Mouse (Mus musculus) cortical plate, adult 2 months (tissue): Measurements from ENCODE around the gene Nudt22. TPM values are rescaled to one million over a fixed set of nuclear protein-coding genes. Genes with fewer than 3 reads are reported as not detected.

ENCODE experiments used
- H3K27ac ChIP-seq: fragments of 200-500 bp; 2 replicates; pipeline ENCODE4 v1.5.1; 2012; ENCODE audit warnings: low read length, control low read depth, inconsistent platforms; ENCODE audit not compliant: insufficient read depth
- H3K4me1 ChIP-seq: fragments of 200-500 bp; 2 replicates; pipeline ENCODE4 v1.6.1; 2011; ENCODE audit warnings: low read length; ENCODE audit not compliant: control insufficient read depth, insufficient read depth
- H3K4me3 ChIP-seq: fragments of 200-500 bp; 2 replicates; pipeline ENCODE4 v1.5.1; 2011; ENCODE audit warnings: mild to moderate bottlenecking, low read length, control low read depth; ENCODE audit not compliant: insufficient read depth
- CTCF ChIP-seq: fragments of 200-500 bp; IDR thresholded peaks from 2 replicates; pipeline ENCODE4 v1.5.1; 2011; ENCODE audit warnings: mild to moderate bottlenecking, control low read depth, low read length; ENCODE audit not compliant: insufficient read depth; ENCODE audit errors: extremely low read depth
- POLR2A ChIP-seq: fragments of 200-500 bp; IDR thresholded peaks from 2 replicates; pipeline ENCODE4 v1.6.1; 2011; ENCODE audit warnings: mild to moderate bottlenecking, low read length, control low read depth; ENCODE audit not compliant: insufficient read depth; ENCODE audit errors: extremely low read depth
- polyA plus RNA-seq: library from polyadenylated mRNA; depleted of rRNA; stranded (reverse); fragments of >200 nt; gene quantifications from 2 replicates; pipeline ENCODE4 v1.2.3, GENCODE M21; 2012

The Nudt22 gene
- polyA plus RNA-seq, 1 experiment = 13.9 TPM

- no peak overlapping the region; the same call in 1 of the 2 replicates for H3K4me3 ChIP-seq
- H3K27ac ChIP-seq = no peak overlapping the region
- no peaks in the 10 kb centered on the region for H3K4me1 ChIP-seq
- TF ChIP-seq POLR2A (no peak), CTCF (no peak)
These were observed 25.3 kb downstream of the Nudt22 start for GRCm38 (mm10) chr19:6970460-6971085.

- Histone ChIP-seq H3K4me1 (no peaks in the 10 kb centered on the region), H3K27ac (no peak overlapping the region), H3K4me3 (peak overlapping the region; percentile 19)
- TF ChIP-seq POLR2A (no peak), CTCF (0 out of 2 replicates have a peak, but pooled peaks have one; percentile 7)
These were observed 26.1 kb downstream of the Nudt22 start for GRCm38 (mm10) chr19:6969665-6970381.

DNA sequence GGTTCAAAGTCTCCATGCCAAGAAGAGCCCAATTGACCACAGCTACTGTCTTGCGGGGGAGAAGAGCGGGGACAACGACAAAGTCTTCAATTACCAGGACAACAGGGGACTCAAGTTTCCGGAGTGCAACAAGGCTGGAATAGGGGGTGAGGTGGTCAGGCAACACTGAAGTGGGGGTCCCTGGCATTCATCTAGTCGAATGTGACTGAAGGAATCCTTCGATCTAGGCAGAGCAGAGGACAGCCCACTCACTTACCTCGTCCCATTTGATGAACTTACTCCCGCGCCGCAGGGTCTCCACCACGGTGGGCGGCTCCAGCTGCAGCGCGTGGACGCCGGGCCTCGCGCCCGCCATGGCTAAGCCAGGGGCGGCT lies 26.6 kb downstream of the Nudt22 start:
- Histone ChIP-seq H3K27ac (no peak overlapping the region), H3K4me3 (peak overlapping the region; percentile 19), H3K4me1 (no peaks in the 10 kb centered on the region)
- TF ChIP-seq CTCF = no peak
- no peak for TF ChIP-seq POLR2A

DNA sequence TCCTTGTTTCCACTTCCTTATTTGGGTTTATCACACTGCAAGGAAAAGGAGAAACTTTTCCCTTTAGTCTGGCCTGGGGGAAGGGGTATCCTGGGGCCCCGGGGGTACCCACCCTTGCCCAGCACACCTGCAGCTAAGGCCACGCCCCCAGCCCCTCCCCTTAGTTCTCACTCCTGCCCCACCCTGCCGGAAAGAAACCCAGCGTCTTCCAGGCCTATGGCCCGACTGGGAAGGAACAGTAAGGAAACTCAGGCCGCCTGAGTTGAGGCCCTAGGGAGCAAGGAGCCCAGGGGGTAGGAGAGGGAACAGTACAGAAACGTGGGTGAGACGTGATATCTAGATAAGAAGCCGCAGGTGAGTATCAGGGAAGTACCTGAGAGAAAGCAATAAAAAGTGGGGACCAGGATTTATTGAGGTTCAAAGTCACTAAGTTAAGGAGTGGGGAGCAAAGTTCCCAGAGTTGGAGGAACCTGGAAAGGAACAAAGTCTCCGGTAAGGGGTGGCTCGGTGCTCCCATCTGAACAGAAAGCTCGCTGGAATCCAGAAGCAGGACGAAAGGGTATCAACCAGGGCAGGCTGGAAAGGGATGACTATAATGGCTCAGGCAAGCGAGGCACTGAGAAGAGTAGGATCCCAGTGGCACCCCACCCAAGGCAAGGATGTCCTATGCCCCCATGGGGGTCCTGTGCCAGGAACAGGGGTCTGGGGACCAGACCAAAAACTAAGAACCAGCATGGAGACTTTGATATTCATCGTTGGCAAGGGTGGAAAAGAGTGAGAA lies 27.2 kb downstream of the Nudt22 start:
- H3K4me1 ChIP-seq = no peaks in the 10 kb centered on the region
- no peak overlapping the region for H3K27ac ChIP-seq
- peak overlapping the region; percentile 19; the same call in 1 of the 2 replicates for H3K4me3 ChIP-seq
- no peak for TF ChIP-seq POLR2A
- TF ChIP-seq CTCF = no peak

GRCm38 (mm10) chr19:6956461-6956860 lies 39.5 kb downstream of the Nudt22 start:
- Histone ChIP-seq H3K27ac (no peak overlapping the region), H3K4me1 (peaks cover 2% of the 10 kb centered on the region; the same call in 1 of the 2 replicates), H3K4me3 (no peak overlapping the region)
- no peak for TF ChIP-seq POLR2A
- TF ChIP-seq CTCF = no peak

DNA sequence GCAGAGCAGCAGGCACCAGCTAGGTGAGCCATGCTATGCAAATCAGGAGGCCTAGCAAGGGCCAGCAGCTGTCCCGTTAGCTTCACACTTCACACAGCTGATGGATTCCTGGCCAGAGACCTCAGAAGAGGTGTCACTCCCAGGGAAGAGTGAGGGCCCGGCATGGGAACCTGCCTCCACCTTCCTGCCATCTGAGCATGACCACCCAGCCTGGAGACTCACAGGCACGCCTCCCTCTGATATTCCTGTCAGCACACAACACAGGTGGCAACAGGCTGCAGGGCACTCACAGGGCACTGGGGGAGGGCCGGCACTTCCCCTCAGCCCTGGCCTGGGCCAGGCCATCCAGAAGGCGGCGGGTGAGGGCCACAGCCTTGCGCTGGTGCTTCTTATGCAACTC lies 40.5 kb downstream of the Nudt22 start:
- Histone ChIP-seq H3K4me1 (peaks cover 2% of the 10 kb centered on the region; the same call in 1 of the 2 replicates), H3K4me3 (no peak overlapping the region), H3K27ac (no peak overlapping the region)
- TF ChIP-seq CTCF = no peak
- no peak for TF ChIP-seq POLR2A

DNA sequence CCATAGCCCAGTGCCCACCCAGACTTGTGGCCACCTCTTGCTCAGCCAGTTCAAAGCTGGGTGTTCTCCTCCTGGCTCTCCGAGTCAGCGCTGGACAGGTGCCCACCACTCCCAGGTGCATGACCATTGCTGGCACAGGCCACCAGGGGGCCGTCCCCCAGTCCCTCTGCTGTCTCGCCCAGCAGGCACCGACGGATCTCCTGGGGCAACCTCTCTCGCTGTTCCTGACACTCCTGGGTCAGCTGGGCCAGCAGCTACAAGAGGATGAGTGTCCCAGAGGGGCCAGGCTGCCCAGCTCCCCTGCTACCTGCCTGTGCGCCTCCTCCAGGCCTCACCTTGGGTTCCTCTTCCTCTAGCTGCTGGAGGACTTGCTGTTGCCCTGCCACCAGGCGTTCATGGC lies 41.9 kb downstream of the Nudt22 start:
- Histone ChIP-seq H3K4me1 (peaks cover 2% of the 10 kb centered on the region; the same call in 1 of the 2 replicates), H3K27ac (no peak overlapping the region), H3K4me3 (no peak overlapping the region)
- no peak for TF ChIP-seq CTCF
- TF ChIP-seq POLR2A = no peak

- Histone ChIP-seq H3K27ac (peak overlapping the region; percentile 76), H3K4me1 (peaks cover 2% of the 10 kb centered on the region; the same call in 1 of the 2 replicates), H3K4me3 (peak overlapping the region; percentile 66)
- TF ChIP-seq POLR2A (no peak), CTCF (no peak)
These were observed 43.2 kb downstream of the Nudt22 start for GRCm38 (mm10) chr19:6952712-6953037.

DNA sequence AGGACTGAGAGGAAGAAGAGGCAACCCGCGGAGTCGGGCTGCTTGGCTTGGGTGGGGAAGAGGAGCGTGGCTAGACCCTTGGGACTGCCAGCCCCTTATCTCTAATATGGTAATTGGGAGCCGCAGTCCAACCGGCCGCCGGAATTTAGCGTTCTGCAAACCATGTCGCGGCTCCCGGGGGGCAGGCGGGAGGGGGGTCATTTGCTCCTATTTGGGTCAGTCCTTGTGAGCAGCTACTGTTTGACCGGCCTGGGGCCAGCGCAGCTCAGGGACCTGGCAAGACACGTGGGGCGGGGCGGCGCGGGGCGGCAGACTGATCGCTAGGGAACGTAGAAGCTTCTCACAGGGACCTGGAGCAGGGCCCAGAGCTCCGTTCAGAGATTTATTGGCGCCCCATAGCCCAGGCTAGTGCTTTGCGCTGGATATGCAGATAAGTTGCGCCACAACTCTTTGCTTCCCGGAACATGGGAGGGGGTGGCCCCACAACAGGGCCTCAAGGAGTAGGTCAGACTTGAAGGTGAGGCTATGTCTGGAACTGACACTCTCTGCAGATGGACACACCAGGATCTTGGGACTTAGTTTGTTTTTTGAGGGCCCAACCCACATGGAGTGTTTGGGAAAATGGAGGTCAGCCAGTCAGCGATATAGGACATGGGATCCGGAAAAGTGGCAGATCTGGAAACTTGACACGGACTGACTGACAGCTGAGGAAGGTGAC lies 43.8 kb downstream of the Nudt22 start:
- Histone ChIP-seq H3K4me1 (peaks cover 2% of the 10 kb centered on the region; the same call in 1 of the 2 replicates), H3K4me3 (peak overlapping the region; percentile 66), H3K27ac (peak overlapping the region; percentile 76)
- TF ChIP-seq CTCF = no peak
